Mouse (Mus musculus) MEL (cell line): Measurements from ENCODE around the gene Rab3a. TPM values are rescaled to one million over a fixed set of nuclear protein-coding genes. Genes with fewer than 3 reads are reported as not detected.

Experiments used
- DNase-seq: peaks from one replicate; pipeline ENCODE4 v3.0.0; 2011; ENCODE audit warnings: low read depth, low spot score
- H3K27ac ChIP-seq: 2 replicates; pipeline ENCODE4 v1.5.1; 2012; ENCODE audit warnings: low read depth, mild to moderate bottlenecking, control low read depth, low read length, moderate library complexity; ENCODE audit not compliant: control insufficient read depth
- H3K27me3 ChIP-seq, 2 experiments: fragments of 150-350 bp in 1 of 2; sonication (generic) in 1 of 2; 2 replicates each; pipeline ENCODE4 v1.6.1; 2012; ENCODE audit warnings: low read length in 2 of 2, mild to moderate bottlenecking in 2 of 2, improper control_type of control experiment in 1 of 2, moderate library complexity in 1 of 2; ENCODE audit not compliant: insufficient read depth in 2 of 2, control insufficient read depth in 1 of 2
- H3K36me3 ChIP-seq, 2 experiments: 2 replicates each; pipeline ENCODE4 v1.6.1; 2012 to 2014; ENCODE audit warnings: low read length in 2 of 2, improper control_type of control experiment in 1 of 2, inconsistent platforms in 1 of 2, mild to moderate bottlenecking in 1 of 2; ENCODE audit not compliant: insufficient read depth in 2 of 2, control insufficient read depth in 1 of 2
- H3K4me1 ChIP-seq, 2 experiments: fragments of 150-350 bp in 1 of 2; sonication (generic) in 1 of 2; 2 replicates each; pipeline ENCODE4 v1.6.1; 2012; ENCODE audit warnings: low read length in 2 of 2, improper control_type of control experiment in 1 of 2, mild to moderate bottlenecking in 1 of 2; ENCODE audit not compliant: insufficient read depth in 2 of 2, control insufficient read depth in 1 of 2
- H3K4me3 ChIP-seq, 2 experiments: fragments of 150-350 bp in 1 of 2; sonication (generic) in 1 of 2; 2 replicates each; pipeline ENCODE4 v1.5.1; 2012; ENCODE audit warnings: low read depth in 2 of 2, low read length in 2 of 2, mild to moderate bottlenecking in 2 of 2, moderate library complexity in 2 of 2, control low read depth in 1 of 2, improper control_type of control experiment in 1 of 2; ENCODE audit not compliant: control insufficient read depth in 1 of 2, insufficient read depth in 1 of 2
- H3K79me2 ChIP-seq: 2 replicates; pipeline ENCODE4 v1.6.1; 2012; ENCODE audit warnings: mild to moderate bottlenecking, low read length, moderate library complexity; ENCODE audit not compliant: control insufficient read depth, poor library complexity, insufficient read depth
- H3K9ac ChIP-seq: 2 replicates; pipeline ENCODE4 v1.6.1; 2012; ENCODE audit warnings: low read depth, mild to moderate bottlenecking, control low read depth, low read length, moderate library complexity; ENCODE audit not compliant: control insufficient read depth, poor library complexity, severe bottlenecking
- H3K9me3 ChIP-seq: fragments of 150-350 bp; sonication (generic); replicated peaks from 2 replicates; pipeline ENCODE4 v1.6.1; 2012; ENCODE audit warnings: mild to moderate bottlenecking, low read length, improper control_type of control experiment, moderate library complexity; ENCODE audit not compliant: insufficient read depth
- BHLHE40 ChIP-seq: IDR thresholded peaks from 2 replicates; pipeline ENCODE4 v1.6.1; 2012; ENCODE audit warnings: low read depth, mild to moderate bottlenecking, inconsistent platforms, low read length, improper control_type of control experiment, borderline replicate concordance
- ELF1 ChIP-seq: IDR thresholded peaks from 2 replicates; pipeline ENCODE4 v1.6.1; 2014; ENCODE audit warnings: low read depth, mild to moderate bottlenecking, inconsistent platforms, low read length, improper control_type of control experiment, moderate library complexity
- GABPA ChIP-seq: IDR thresholded peaks from 2 replicates; pipeline ENCODE4 v1.6.1; 2012; ENCODE audit warnings: low read depth, mild to moderate bottlenecking, inconsistent platforms, low read length, improper control_type of control experiment, moderate library complexity
- JUND ChIP-seq: IDR thresholded peaks from 2 replicates; pipeline ENCODE4 v1.6.1; 2011; ENCODE audit warnings: low read depth, mild to moderate bottlenecking, improper control_type of control experiment, low read length
- MAFK ChIP-seq: IDR thresholded peaks from 2 replicates; pipeline ENCODE4 v1.6.1; 2011; ENCODE audit warnings: low read depth, mild to moderate bottlenecking, low read length, improper control_type of control experiment, borderline replicate concordance
- MYC ChIP-seq: IDR thresholded peaks from 2 replicates; pipeline ENCODE4 v1.6.1; 2011; ENCODE audit warnings: low read depth, mild to moderate bottlenecking, low read length, improper control_type of control experiment, moderate library complexity
- SMC3 ChIP-seq: IDR thresholded peaks from 2 replicates; pipeline ENCODE4 v1.6.1; 2011; ENCODE audit warnings: low read depth, low read length, improper control_type of control experiment
- TAL1 ChIP-seq: IDR thresholded peaks from 2 replicates; pipeline ENCODE4 v1.6.1; 2012; ENCODE audit warnings: mild to moderate bottlenecking, inconsistent platforms, low read length, moderate library complexity, mixed read lengths
- USF2 ChIP-seq, 2 experiments: IDR thresholded peaks; 2 replicates each; pipeline ENCODE4 v1.6.1; 2011 to 2012; ENCODE audit warnings: improper control_type of control experiment in 2 of 2, low read length in 2 of 2, borderline replicate concordance in 1 of 2, inconsistent platforms in 1 of 2, low read depth in 1 of 2, mild to moderate bottlenecking in 1 of 2; ENCODE audit not compliant: insufficient read depth in 1 of 2
- ZKSCAN1 ChIP-seq: IDR thresholded peaks from 2 replicates; pipeline ENCODE4 v1.6.1; 2012; ENCODE audit warnings: low read depth, mild to moderate bottlenecking, inconsistent platforms, low read length, improper control_type of control experiment, moderate library complexity
- polyA plus RNA-seq, 2 experiments: library from polyadenylated mRNA; stranded (reverse) in 1 of 2; unstranded in 1 of 2; fragments of >175 nt in 1 of 2; fragments of >200 nt in 1 of 2; gene quantifications; 2 replicates each; pipeline versions ENCODE4 v1.2.1 to v1.2.4; 2012; ENCODE audit warnings: low replicate concordance in 2 of 2, low read depth in 1 of 2; ENCODE audit not compliant: insufficient read length in 2 of 2, insufficient read depth in 1 of 2, missing spikeins in 1 of 2
- total RNA-seq: library from RNA; depleted of rRNA; stranded (reverse); fragments of 300-350 nt; gene quantifications from 2 replicates; pipeline ENCODE4 v1.2.3, GENCODE M21; 2012

Rab3a gene
- total and polyA plus RNA-seq, 3 experiments: 1.8 to 5.6 TPM; not detected in 1

DNA sequence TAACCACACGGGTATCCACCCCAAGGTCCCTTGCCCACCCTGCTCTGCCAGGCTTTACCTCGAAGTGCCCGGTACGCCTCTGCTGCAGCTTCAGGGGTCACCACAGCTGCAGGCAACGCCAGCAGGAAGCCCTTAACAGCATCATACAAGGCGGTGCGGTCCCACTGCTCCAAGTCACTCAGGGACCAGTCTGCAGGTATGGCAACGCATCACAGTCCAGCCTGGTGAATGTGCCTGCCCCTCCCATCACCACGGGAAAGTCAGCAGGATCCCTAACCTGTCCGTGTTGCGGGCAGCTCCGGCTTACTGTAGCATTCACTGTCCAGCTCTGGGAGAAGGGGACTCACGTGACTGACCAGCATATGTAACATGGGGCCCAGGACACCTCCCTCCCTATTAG is 17.6 kb downstream of the Rab3a start:
- no peaks in the 10 kb centered on the region for H3K27me3 ChIP-seq
- H3K36me3 ChIP-seq: no peaks in the 10 kb centered on the region; a peak in 1 of 4 replicates
- no peak for TF ChIP-seq MYC
- TF ChIP-seq MAFK: no peak
- H3K4me1 ChIP-seq: 0 out of 4 replicates have a peak, but pooled peaks cover 0 to 5% of the 10 kb centered on the region in 2 experiments
- H3K9ac ChIP-seq: no peak overlapping the region
- no peak overlapping the region for H3K27ac ChIP-seq
- peaks cover 6% of the 10 kb centered on the region; the same call in 1 of the 2 replicates for H3K79me2 ChIP-seq
- no peak overlapping the region for H3K4me3 ChIP-seq
- no peak for DNase-seq
- H3K9me3 ChIP-seq: no peaks in the 10 kb centered on the region

GRCm38 (mm10) chr8:70772890-70773289 is 18.4 kb downstream of the Rab3a start:
- Histone ChIP-seq H3K4me1 (peaks cover 0 to 7% of the 10 kb centered on the region in 2 experiments; a peak in 1 of 4 replicates), H3K9ac (no peak overlapping the region), H3K9me3 (no peaks in the 10 kb centered on the region), H3K27me3 (no peaks in the 10 kb centered on the region), H3K36me3 (no peaks in the 10 kb centered on the region; a peak in 2 of 4 replicates), H3K79me2 (peaks cover 11% of the 10 kb centered on the region; the same call in 1 of the 2 replicates), H3K27ac (no peak overlapping the region), H3K4me3 (no peak overlapping the region)
- no peak for DNase-seq
- TF ChIP-seq JUND (no peak), MYC (no peak), ZKSCAN1 (no peak), SMC3 (no peak), GABPA (no peak), USF2 (IDR thresholded peaks at IDR 0.05; ENCODE audit: borderline replicate concordance in 1 of 2, insufficient read depth in 1 of 2, low read depth in 1 of 2, low read length in 2 of 2) (no peak), ELF1 (no peak), BHLHE40 (no peak)

DNA sequence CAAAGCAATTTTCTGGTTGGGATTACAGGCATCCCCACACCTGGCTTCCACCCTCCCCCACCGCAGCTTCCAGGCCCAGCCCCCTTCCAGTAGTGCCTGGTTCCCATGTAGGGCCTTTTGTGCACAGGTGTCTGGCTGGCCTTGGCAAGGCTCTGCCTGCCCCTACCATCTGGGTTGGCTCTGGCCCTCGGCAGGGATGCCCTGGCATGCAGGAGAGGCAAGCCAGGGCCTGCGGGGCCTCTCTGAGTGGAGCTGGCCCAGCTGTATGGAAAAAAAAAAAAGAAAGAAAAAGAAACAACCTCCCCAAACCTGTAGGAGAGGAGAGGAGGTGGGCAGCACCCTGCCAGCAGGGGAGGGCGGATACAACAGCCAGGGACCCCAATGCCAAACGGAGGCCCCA is 18.9 kb downstream of the Rab3a start:
- no peak for DNase-seq
- Histone ChIP-seq H3K4me1 (peaks cover 0 to 11% of the 10 kb centered on the region in 2 experiments; a peak in 2 of 4 replicates), H3K36me3 (no peaks in the 10 kb centered on the region; a peak in 2 of 4 replicates)
- no peak for TF ChIP-seq USF2 (IDR thresholded peaks at IDR 0.05; ENCODE audit: borderline replicate concordance in 1 of 2, insufficient read depth in 1 of 2, low read depth in 1 of 2, low read length in 2 of 2)
- no peak for TF ChIP-seq TAL1
- TF ChIP-seq, all 39 proteins: peak for 0
- no peaks in the 10 kb centered on the region for H3K27me3 ChIP-seq
- peaks cover 14% of the 10 kb centered on the region for H3K79me2 ChIP-seq
- no peak overlapping the region for H3K27ac ChIP-seq
- H3K9me3 ChIP-seq: no peaks in the 10 kb centered on the region
- no peak overlapping the region for H3K4me3 ChIP-seq
- H3K9ac ChIP-seq: no peak overlapping the region
